Mouse (Mus musculus) forebrain, embryonic 14.5 days (tissue): ENCODE results near the gene Cpb2. TPM values are rescaled to one million over a fixed set of nuclear protein-coding genes. Genes with fewer than 3 reads are reported as not detected.

Experiments
- ATAC-seq: fragments of 200-750 bp; cut with Nextera tagmentation; 2 replicates; pipeline ENCODE4 v1.8.0; 2017; ENCODE audit warnings: mild to moderate bottlenecking, moderate library complexity
- DNase-seq: peaks from one replicate; pipeline ENCODE4 v3.0.0-alpha.2; 2015; ENCODE audit warnings: low spot score
- H3K27ac ChIP-seq: fragments of 300-500 bp; sonication (generic); 2 replicates; pipeline ENCODE4 v1.5.1; 2014; ENCODE audit warnings: low read depth, mild to moderate bottlenecking, control low read depth, low read length, moderate library complexity
- H3K27me3 ChIP-seq: fragments of 300-500 bp; sonication (generic); replicated peaks from 2 replicates; pipeline ENCODE4 v1.6.1; 2014; ENCODE audit warnings: low read length, control low read depth, mixed read lengths; ENCODE audit not compliant: control insufficient read depth, insufficient read depth
- H3K36me3 ChIP-seq: fragments of 300-500 bp; sonication (generic); 2 replicates; pipeline ENCODE4 v1.6.1; 2014; ENCODE audit warnings: low read length, control low read depth; ENCODE audit not compliant: control insufficient read depth, insufficient read depth
- H3K4me1 ChIP-seq: fragments of 300-500 bp; sonication (generic); 2 replicates; pipeline ENCODE4 v1.6.1; 2014; ENCODE audit warnings: antibody characterized with exemption, low read length, control low read depth; ENCODE audit not compliant: control insufficient read depth, insufficient read depth
- H3K4me2 ChIP-seq: fragments of 300-500 bp; sonication (generic); 2 replicates; pipeline ENCODE4 v1.6.1; 2014; ENCODE audit warnings: mild to moderate bottlenecking, control low read depth, low read length
- H3K4me3 ChIP-seq: fragments of 300-500 bp; sonication (generic); 2 replicates; pipeline ENCODE4 v1.5.1; 2014; ENCODE audit warnings: low read depth, low read length, control low read depth
- H3K9ac ChIP-seq: fragments of 300-500 bp; sonication (generic); 2 replicates; pipeline ENCODE4 v1.6.1; 2014; ENCODE audit warnings: mild to moderate bottlenecking, low read length, control low read depth, moderate library complexity
- H3K9me3 ChIP-seq: fragments of 300-500 bp; sonication (generic); replicated peaks from 2 replicates; pipeline ENCODE4 v1.6.1; 2016; ENCODE audit warnings: low read length, control low read depth, mixed read lengths; ENCODE audit not compliant: control insufficient read depth
- WGBS: fragments of 180-500 bp; shearing (Covaris S2); extraction: QIAGEN DNeasy Blood & Tissue Kit; methylation state at CpG from one replicate; pipeline ENCODE4 v1.1.7; 2014; 5-methylcytosine and 5-hydroxymethylcytosine counted together
- polyA plus RNA-seq: library from polyadenylated mRNA; unstranded; fragments of >200 nt; fragmentation: Nextera tagmentation; extraction: Ambion mirVana; gene quantifications from 2 replicates; pipeline ENCODE4 v1.2.1, GENCODE M21; 2014

Gene Cpb2
- polyA plus RNA-seq, 1 experiment from 2014 or later = not detected

- no peak for DNase-seq
These were observed 41.6 kb downstream of the Cpb2 start for GRCm38 (mm10) chr14:75283609-75284192.

GRCm38 (mm10) chr14:75284193-75284915, 42.3 kb downstream of the Cpb2 start, which contains the start of gene Zc3h13:
Gene Zc3h13, plus strand, starts transcription at chr14:75284373.
- ATAC-seq (peak; percentile 99), DNase-seq (peak; percentile 96)
- H3K4me3 ChIP-seq = peak within 1 kb of the TSS; percentile 99
- peak within 1 kb of the TSS; percentile 84 for H3K27ac ChIP-seq
- no peaks in the 10 kb centered on the region for H3K27me3 ChIP-seq
- WGBS = under 1% methylated on average over 61 of the region's 61 CpGs
- H3K9ac ChIP-seq = peak within 1 kb of the TSS; percentile 90
- H3K9me3 ChIP-seq = no peaks in the 10 kb centered on the region
- peak within 1 kb of the TSS; percentile 65 for H3K4me2 ChIP-seq
- peaks cover 10% of the 10 kb centered on the region for H3K4me1 ChIP-seq
- no peaks in the 10 kb centered on the region for H3K36me3 ChIP-seq

More at GRCm38 (mm10) chr14:75283609-75284192, 41.6 kb downstream of the Cpb2 start:
- Histone ChIP-seq H3K9ac (peak overlapping the region; percentile 90), H3K4me3 (peak overlapping the region; percentile 99), H3K9me3 (no peaks in the 10 kb centered on the region), H3K4me1 (peaks cover 10% of the 10 kb centered on the region), H3K4me2 (peak overlapping the region; percentile 60), H3K27ac (peak overlapping the region; percentile 84; the same call in 1 of the 2 replicates), H3K27me3 (no peaks in the 10 kb centered on the region), H3K36me3 (no peaks in the 10 kb centered on the region)
- peak; percentile 16 for ATAC-seq
- 6% methylated on average over 19 of the region's 19 CpGs for WGBS

GRCm38 (mm10) chr14:75301081-75301480, 59.0 kb downstream of the Cpb2 start:
- DNase-seq (no peak), ATAC-seq (no peak)
- H3K4me3 ChIP-seq = no peak overlapping the region
- no peaks in the 10 kb centered on the region for H3K27me3 ChIP-seq
- 100% methylated on average over 1 of the region's 1 CpGs for WGBS
- no peak overlapping the region for H3K9ac ChIP-seq
- no peaks in the 10 kb centered on the region for H3K4me1 ChIP-seq
- no peak overlapping the region for H3K4me2 ChIP-seq
- no peaks in the 10 kb centered on the region for H3K36me3 ChIP-seq
- H3K9me3 ChIP-seq = no peaks in the 10 kb centered on the region
- no peak overlapping the region for H3K27ac ChIP-seq

GRCm38 (mm10) chr14:75303807-75304206, 61.7 kb downstream of the Cpb2 start:
- Histone ChIP-seq H3K9ac (no peak overlapping the region), H3K4me3 (no peak overlapping the region), H3K27me3 (no peaks in the 10 kb centered on the region), H3K4me1 (no peaks in the 10 kb centered on the region), H3K36me3 (no peaks in the 10 kb centered on the region), H3K4me2 (no peak overlapping the region), H3K9me3 (no peaks in the 10 kb centered on the region), H3K27ac (no peak overlapping the region)
- ATAC-seq = no peak
- WGBS = 59% methylated on average over 5 of the region's 5 CpGs
- no peak for DNase-seq

- no peak overlapping the region for H3K4me3 ChIP-seq
- H3K9me3 ChIP-seq = no peaks in the 10 kb centered on the region
- H3K27me3 ChIP-seq = no peaks in the 10 kb centered on the region
- DNase-seq (peak; percentile 55), ATAC-seq (no peak)
- H3K36me3 ChIP-seq = peaks cover 12% of the 10 kb centered on the region; the same call in 1 of the 2 replicates
- H3K27ac ChIP-seq = no peak overlapping the region
- no peak overlapping the region for H3K4me2 ChIP-seq
- no peaks in the 10 kb centered on the region for H3K4me1 ChIP-seq
- no peak overlapping the region for H3K9ac ChIP-seq
These were observed 65.8 kb downstream of the Cpb2 start for GRCm38 (mm10) chr14:75307855-75308254.

GRCm38 (mm10) chr14:75309336-75309992, 67.4 kb downstream of the Cpb2 start:
- no peaks in the 10 kb centered on the region for H3K27me3 ChIP-seq
- H3K4me3 ChIP-seq = no peak overlapping the region
- H3K4me2 ChIP-seq = no peak overlapping the region
- 63% methylated on average over 5 of the region's 5 CpGs for WGBS
- no peak overlapping the region for H3K27ac ChIP-seq
- H3K4me1 ChIP-seq = no peaks in the 10 kb centered on the region
- H3K36me3 ChIP-seq = peaks cover 13% of the 10 kb centered on the region; the same call in 1 of the 2 replicates
- DNase-seq (peak; percentile 60), ATAC-seq (peak; percentile 67; the same call in 1 of the 2 replicates)
- H3K9me3 ChIP-seq = no peaks in the 10 kb centered on the region
- no peak overlapping the region for H3K9ac ChIP-seq

GRCm38 (mm10) chr14:75314484-75314883, 72.4 kb downstream of the Cpb2 start:
- no peak overlapping the region for H3K4me3 ChIP-seq
- no peak overlapping the region for H3K9ac ChIP-seq
- no peaks in the 10 kb centered on the region for H3K27me3 ChIP-seq
- no peaks in the 10 kb centered on the region for H3K9me3 ChIP-seq
- H3K36me3 ChIP-seq = peaks cover 6% of the 10 kb centered on the region; the same call in 1 of the 2 replicates
- H3K27ac ChIP-seq = no peak overlapping the region
- H3K4me1 ChIP-seq = 0 out of 2 replicates have a peak, but pooled peaks cover 3% of the 10 kb centered on the region
- H3K4me2 ChIP-seq = no peak overlapping the region
- WGBS = 40% methylated on average over 2 of the region's 2 CpGs
- DNase-seq (peak; percentile 54), ATAC-seq (no peak; the same call in 1 of the 2 replicates)

- no peak overlapping the region for H3K4me3 ChIP-seq
- peaks cover 23% of the 10 kb centered on the region for H3K36me3 ChIP-seq
- H3K9ac ChIP-seq = no peak overlapping the region
- H3K9me3 ChIP-seq = no peaks in the 10 kb centered on the region
- WGBS = 96% methylated on average over 2 of the region's 2 CpGs
- no peak overlapping the region for H3K4me2 ChIP-seq
- DNase-seq = no peak
- H3K27ac ChIP-seq = no peak overlapping the region
- H3K27me3 ChIP-seq = no peaks in the 10 kb centered on the region
- no peak for ATAC-seq
- H3K4me1 ChIP-seq = 0 out of 2 replicates have a peak, but pooled peaks cover 3% of the 10 kb centered on the region
These were observed 76.6 kb downstream of the Cpb2 start for GRCm38 (mm10) chr14:75318736-75319135.
